Mouse (Mus musculus): ENCODE measurements around the gene Rnf40.

- TF ChIP-seq POLR2A (IDR thresholded peaks at IDR 0.05; ENCODE audit: insufficient read depth, low read depth, low read length): no peak
- TF ChIP-seq CTCF (IDR thresholded peaks at IDR 0.05; ENCODE audit: insufficient read depth, low read depth, low read length): no peak
Measured at GRCm38 (mm10) chr7:127651624-127652023, 63.1 kb downstream of the Rnf40 start.

Data from olfactory bulb, adult 2 months (tissue).